Mouse (Mus musculus): ENCODE results near the gene Mkks.

The Mkks gene

DNA sequence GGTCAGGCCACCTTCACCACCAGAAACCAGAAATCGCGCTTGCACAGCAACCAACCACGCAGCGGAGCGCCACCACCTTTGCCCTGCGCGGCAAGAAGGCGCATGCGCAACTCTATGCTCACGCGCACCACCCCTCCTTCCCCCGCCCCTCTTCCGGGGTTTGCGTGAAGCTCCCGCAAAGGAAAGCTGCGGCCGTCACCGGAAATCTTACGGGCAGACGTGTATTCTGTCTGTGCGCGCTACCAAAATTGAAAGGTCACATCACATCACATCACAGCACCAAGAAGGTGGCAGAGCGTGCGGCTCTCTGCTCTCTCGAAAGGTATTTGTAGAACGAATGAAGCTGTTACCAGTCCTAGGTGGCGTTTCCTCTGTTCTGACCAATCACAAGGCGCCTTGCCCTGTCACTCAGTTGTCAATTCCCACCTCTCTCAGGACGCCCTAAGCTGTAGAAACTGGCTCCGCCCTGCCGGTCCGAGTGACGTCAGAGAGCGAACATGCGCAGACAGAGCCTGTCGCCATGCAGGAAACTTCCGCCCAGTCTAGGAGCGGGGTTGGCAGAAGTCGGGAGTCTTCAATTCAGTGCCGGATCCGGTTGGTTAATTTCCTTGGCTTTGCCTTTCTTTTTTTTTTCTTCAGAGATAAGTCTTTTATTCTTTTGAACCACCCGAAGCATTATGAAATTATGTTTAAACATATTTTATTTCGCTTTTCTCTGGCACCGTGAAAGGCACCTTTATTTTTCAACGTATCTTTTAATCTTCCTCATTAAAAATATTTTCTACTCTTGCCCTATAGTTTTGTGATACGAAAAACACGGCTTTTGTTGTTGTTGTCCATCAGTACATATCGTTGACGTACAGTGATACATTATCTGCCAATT lies at the start of gene Mkks, which contains the start of the genes Slx4ip and AL731706.1:
Mkks (minus strand) TSS at position 322 of the 883 bp plus-strand sequence.
Slx4ip (plus strand) TSS at position 151 of the 883 bp plus-strand sequence.
AL731706.1 (minus strand) TSS at position 322 of the 883 bp plus-strand sequence.
- under 1% methylated on average over 49 of the region's 49 CpGs for WGBS

DNA sequence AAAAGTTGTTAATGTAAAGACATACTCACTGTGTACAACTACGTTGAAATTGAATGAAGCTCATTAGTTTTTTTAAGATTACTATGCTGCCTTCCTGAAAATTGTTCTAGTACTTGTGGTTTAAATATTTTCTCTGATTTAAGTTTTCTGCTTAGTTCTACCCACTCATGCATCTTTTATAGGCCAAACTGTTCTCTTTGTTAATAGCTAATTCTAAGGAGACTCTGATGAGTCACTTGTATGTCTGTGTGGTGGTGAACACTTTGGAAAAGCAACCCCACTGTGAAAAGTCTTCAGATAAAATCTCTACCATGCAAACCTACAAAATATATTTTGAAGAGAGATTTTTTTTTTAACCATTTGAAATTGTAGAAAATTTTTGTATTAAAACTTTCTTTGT lies 47.1 kb upstream of the Mkks start:
- 64% methylated on average over 1 of the region's 1 CpGs for WGBS

DNA sequence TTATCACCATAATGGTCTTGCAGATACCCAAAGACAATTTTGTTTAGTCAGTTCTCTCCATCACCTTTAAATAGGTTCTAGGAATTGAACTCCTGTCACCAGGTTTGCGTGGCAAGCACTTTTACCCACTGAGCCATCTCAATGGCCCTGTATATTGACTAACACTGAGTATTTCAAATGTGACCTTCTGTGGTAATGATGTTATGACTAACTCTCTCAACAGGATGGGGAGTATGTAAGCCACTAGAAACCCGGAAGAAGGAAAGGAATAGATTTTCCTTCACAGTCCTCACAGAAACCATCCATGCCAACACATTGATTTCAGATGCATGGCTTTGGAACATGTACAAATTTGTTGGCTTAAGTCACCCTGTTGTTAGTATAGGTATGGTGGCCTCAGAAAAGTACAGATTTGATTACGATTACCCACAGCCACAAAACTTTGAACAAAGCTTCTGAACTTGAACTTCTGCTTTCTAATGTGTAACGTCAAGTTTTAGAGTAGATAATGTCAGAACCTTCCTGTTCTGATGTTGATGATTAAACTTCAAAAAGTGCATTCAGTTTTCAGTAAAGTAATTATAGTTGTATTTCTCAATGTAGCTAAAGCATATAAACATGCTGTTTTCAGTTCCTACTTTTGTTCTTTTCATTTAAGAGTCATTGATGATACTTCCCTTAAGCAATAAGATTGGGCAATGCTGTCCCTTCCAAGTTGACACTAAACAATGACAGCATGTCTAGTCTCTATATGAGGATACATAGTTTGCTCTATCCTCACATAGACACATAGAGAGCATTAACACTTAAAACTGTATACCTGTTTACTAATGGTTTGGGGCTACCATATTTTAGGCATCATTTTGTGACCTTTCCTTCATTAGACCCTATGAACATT lies 45.5 kb upstream of the Mkks start:
- 87% methylated on average over 4 of the region's 4 CpGs for WGBS

DNA sequence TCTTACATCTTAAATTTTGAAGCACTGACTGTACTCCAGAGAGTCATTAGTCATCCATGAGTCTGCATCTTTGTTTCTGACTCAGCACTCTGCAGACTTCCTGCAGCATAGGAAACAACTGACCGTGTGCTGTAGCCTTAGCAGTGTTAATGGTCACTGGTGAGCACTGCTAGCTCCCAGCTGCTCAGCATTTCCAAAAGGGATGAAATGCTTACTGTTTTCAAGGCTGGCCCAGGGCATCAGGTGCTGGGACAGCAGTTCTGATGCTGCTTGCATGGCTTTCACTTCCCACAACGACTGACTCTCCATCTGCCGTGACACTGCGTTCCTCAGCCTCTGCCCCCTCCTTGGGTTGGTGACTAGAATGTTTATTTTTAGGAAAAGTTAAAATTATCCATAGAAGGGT lies 29.8 kb upstream of the Mkks start:
- 23% methylated on average over 4 of the region's 4 CpGs for WGBS

DNA sequence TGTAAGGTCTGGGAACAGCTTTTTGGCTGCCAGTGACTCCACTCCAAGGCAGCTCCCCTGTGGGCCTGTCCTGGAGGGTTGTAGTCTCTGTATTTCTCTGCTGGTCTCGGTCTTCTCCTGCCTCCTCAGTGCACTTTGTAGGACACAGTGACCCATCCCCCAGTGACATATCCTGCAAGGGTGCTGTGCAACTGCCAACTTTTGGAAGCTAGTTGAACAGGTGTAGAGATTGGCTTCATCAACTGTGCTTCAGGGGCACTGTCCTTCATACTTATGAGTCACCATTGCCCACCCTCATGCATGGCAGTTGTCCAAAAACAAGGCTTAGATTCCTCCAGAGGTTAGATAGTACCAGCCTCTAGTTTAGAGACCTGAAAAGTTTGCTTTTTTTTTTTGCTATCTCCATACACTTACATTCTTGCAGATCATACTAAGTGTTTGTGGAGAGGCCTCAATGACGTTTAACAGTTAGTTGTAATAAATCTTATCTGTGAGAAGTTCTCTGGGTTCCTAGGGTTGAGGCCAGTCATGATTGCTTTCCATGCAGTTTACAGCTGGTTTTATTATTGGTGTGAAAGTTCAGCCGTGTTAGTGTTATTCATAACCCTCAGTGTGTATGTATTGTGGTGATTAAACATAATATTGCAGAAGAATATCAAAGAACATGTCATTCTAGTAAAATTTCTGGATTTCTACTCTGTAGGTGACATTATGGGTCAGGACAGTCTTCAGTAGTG lies 29.2 kb upstream of the Mkks start:
- WGBS, result 84% methylated on average over 3 of the region's 3 CpGs

DNA sequence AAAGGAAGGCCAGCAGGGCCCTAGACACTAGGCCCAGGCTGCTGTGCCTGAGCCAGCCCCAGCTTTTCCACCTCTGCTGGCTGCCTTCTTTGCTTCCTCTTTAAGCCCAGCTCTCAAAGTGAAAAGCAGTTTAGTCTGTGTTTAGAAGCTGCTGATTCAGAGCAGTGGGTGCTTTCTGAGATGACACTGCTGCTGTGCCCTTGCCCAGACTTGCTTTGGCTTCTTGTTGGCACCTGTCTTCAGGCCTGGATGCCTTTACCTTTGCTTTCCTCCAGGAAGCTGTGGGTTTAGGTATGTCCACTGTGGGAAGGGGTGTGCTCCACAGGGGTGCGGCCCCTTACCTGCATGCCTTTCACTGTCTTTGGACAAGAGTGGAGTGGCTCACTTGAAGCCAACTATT lies 28.2 kb upstream of the Mkks start:
- 100% methylated on average over 1 of the region's 1 CpGs for WGBS

DNA sequence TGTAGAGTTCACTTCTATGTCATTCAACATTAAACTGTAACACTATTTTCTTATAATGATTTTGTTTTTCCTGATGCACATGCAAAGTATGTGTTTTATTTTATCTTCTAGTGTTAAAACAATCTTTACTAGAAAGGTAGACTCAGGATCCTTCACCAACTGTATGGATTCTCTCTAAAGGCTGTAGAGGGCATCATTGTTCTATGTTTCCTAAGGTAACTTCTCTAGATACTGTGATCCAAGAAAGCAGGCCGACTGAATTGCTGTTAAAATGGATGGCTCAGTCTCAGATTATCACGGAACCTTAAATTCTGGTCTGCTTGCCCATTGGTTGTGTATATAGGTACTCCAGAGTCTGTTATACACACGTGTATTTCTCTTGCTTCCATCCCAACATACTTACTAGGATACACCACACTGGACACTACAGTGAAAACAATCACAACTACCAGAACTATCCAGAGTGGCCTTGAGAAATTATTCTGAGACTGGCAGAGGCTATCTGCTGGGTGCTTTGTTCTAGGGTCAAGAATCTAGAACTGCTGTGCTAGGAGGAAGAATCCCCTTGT lies 23.2 kb upstream of the Mkks start:
- 16% methylated on average over 3 of the region's 3 CpGs for WGBS

DNA sequence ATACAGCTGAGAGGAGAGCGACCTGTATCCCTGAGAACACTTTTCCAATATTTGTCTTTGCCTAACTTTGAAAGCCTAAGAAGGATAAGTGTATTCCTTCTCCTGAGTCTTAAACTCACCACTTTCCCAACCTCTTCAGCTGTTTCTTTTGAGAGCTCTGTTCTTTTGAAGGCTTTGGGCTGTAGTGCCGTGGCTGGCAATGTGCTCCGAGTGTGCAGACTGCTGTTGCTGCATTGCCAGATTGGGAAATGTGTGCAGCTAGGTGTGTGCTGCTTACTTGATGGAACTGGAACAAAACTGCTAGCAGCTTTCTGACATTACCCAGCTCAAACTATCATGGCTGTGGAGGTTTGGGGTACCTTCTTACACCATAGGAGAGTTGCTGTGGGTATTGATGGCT lies 21.8 kb upstream of the Mkks start:
- WGBS, result 78% methylated on average over 3 of the region's 3 CpGs

DNA sequence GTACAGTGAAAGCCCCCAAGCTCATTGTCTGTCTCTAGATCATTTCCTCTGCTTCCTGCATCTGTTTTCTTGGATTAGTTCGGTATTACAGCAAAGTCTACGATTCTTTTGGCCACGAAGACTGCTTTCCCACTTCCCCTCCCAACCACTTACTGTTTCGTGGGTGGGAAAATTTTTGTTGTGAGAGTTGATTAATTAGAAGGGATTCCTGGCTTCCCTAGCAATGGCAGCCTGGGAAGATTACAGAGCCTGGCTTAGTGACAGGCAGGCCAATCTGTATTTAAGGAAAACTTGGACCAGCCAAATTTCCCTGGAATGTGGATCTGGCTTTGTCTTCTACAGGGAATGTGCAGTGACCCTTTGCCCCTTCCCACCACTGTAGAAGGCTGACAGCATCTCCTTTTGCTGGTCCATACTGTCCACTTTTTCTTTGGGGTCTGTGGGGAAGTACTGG lies 20.8 kb upstream of the Mkks start:
- 55% methylated on average over 4 of the region's 4 CpGs for WGBS

DNA sequence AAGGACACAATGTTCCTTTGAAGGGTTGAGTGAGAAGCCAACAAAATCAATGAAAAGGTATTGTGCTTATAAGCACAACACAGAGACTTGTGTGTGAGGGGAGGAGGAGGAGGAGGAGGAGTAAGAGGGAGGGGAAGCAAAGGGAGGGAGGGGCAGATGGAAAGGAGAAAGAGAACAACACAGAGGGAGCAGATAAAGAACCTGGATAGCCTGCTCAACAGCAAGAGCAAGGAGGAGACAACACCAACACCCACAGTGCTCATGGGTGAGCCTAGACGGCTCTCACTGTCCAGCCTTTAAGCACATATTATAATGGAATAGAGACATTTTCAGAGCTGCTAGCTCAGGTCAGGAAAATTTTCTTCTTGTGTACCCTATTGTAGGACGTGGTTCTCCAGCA lies 18.1 kb upstream of the Mkks start:
- 86% methylated on average over 2 of the region's 2 CpGs for WGBS

DNA sequence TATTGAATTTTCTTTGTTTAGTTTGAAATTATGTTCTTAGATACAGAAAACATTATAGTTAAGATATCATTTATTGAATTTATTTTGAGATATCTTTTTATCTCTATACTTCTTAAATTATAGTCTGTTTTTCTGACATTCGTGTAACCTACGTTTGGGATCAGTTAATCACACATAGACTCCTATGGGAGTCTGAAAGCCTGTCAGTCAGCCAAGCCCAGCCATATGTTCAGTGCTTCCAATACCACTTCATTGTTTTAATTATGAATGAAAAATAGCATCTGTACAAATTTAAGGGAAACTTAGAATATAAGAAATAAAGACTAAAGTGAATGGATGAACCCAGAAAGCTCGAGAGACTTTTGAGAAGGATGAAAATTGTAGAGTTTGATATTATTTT lies 17.4 kb upstream of the Mkks start:
- 76% methylated on average over 3 of the region's 3 CpGs for WGBS

DNA sequence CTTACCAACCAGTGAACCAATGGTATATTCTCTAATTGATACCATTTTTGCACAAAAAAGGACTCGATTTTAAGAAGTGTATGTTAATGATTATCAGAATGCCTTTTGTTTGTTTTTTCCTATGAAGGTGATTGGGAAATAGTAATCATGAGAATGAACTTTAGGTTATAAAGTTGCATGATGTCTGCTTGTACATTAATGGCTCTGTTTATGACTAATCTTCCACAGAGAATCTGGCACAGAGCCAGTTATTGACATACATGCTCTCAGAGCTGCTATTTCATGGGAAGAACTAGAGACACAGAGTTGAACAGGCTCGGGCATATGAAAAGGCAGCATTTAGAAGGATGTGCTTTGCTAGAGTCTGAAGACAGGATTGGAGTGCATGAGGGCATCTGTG lies 4.9 kb upstream of the Mkks start:
- WGBS, result 74% methylated on average over 2 of the region's 2 CpGs

DNA sequence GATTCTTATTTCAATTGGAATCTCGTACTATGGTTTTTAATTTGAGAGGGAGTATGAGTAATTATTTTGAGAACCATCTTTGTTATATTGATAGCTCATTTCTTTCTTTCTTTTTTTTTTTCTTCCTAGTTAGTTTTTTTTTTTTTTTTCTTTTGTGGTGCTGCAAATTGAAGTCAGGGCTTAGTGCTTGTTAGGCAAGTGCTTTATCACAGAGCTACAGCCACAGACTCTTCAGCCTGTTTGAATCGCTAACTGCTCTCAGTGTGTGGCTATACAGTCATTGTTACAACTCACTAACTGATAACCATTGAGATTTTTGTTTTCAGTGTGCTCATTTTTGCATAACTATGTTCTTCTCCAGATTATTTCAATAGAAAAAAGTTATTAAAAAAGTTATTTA lies 3.3 kb upstream of the Mkks start:
- WGBS, result 73% methylated on average over 2 of the region's 2 CpGs

DNA sequence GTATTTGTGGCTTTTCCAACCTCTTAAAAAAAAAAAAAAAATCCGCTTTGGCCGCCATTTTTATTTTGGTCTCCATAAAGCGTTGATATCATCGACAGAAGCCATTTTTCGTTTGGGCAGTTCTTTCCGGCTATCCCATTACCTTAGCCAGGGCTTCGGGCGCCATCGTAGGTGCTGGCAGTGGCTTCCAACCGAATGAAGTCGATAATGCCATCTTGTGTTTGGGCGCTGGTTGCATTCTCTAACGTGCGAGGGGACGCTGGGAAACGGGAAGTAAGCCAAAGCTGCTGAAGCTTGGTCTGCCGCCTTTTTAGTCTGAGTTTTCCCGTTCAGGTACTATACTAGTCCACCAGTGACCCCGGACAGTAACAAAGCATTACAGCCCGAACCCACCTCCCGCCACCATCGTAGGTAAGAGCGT lies 772 bp upstream of the Mkks start:
- WGBS, result under 1% methylated on average over 23 of the region's 23 CpGs

DNA sequence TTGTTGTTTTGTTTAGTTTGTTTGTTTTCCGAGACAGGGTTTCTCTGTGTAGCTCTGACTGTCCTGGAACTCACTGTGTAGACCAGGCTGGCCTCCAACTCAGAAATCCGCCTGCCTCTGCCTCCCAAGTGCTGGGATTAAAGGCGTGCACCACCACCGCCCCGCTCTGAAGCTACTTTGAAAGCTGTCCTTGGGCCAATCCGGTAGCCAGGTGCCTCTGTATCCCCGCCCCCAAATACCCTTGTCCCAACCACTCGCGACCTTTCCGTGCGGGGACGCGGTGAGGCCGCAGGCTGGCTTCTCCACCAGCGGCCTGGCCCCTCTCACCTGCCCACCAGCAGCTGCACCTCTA lies 497 bp downstream of the Mkks start:
- WGBS, result 4% methylated on average over 15 of the region's 15 CpGs

DNA sequence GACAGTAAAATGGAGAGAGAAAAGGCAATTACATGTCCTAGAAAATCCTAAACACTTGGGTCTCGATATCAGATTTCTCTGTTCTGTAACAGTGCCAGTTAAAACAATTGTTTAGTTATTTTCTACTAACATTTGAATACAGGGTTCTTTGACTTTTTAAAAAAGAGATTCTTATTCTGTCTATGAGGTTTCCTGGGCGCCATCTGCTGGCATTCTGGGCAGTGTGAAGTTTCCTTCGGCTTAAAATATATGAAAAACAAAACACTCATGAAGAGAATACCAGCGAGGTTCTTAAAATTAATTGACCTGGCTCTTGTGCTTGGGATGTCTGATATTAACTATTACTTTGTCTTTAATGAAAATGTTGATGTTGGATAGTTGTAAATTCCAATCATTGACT lies 4.3 kb downstream of the Mkks start:
- WGBS, result 15% methylated on average over 4 of the region's 4 CpGs

DNA sequence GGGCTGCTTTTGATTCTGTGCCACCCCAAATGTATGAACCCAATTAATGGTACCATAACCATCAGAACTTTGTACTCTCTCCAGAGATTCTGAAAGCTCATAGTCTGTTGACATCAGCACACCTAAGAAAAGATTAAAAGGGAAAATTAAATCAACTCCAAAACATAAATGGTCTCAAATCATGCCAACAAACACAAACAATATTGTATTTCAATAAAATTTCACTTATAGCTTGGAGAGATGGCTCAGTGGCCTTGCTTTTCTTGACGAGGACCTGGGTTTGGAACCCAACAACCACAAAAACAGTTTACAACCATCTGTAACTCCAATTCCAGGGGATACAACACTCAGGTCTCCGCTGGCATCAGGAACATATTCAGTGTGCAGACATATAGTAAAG lies 5.6 kb downstream of the Mkks start, which contains the start of gene AL731706.2:
AL731706.2 (minus strand) TSS at position 101 of the 400 bp plus-strand sequence.
- 94% methylated on average over 2 of the region's 2 CpGs for WGBS

DNA sequence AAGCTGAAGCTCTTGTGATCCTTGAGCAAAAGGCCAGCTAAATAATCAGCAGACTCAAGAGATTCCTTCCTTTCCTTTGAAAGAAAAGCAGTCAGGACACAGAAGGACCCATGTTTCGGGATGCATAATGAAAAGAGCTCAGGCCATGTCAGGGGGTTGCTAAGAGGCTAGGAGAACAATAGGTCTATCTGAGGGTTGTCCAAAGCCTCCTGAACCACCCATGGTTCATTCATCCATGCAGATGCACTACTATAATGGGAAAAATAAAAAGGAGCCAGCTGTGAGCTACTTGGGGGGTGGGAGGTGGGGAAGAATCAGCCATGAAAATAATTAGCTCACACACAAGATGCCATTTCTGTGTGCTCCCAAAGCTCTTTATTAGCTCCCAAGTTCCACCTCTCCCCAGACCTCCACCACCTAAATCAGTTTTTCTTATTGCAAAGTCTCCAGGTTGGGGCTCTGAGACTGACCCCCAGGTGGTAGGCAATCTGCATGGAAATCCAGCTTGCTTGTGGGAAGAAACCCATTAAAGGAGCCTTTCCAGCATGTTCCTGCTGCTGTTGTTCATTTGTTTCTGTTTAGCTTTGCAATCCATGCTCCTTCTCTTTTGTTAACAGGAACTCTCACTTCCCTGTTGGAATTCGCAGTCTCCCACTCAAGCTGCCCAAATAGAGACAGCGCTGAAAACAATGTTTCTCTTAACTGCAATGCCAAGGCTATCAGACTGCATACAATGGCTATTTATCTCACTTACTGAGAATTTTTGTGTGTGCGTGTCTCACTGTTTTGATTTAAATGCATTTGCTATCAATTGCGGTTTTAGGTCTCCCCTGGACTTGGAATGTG lies 36.4 kb downstream of the Mkks start:
- 42% methylated on average over 5 of the region's 5 CpGs for WGBS

DNA sequence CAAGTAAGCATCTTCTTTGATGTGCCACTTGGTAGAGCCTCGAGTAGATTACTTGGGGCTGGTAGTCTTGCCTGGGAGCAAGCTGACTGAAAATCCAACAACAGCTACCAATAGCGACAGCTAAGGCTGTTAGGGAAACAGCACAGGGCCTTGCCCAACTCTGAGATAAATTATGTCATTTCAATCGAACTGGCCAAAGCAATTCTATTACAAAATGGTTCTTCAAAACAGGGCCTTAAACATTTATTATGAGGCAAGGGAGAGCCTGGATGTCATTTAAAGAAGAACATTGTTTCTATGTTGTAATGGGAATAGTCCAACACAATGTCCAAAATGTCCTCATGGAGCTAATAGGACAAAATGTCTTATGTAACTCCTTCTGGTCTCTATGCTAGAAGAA lies 40.8 kb downstream of the Mkks start:
- WGBS, result 81% methylated on average over 3 of the region's 3 CpGs

DNA sequence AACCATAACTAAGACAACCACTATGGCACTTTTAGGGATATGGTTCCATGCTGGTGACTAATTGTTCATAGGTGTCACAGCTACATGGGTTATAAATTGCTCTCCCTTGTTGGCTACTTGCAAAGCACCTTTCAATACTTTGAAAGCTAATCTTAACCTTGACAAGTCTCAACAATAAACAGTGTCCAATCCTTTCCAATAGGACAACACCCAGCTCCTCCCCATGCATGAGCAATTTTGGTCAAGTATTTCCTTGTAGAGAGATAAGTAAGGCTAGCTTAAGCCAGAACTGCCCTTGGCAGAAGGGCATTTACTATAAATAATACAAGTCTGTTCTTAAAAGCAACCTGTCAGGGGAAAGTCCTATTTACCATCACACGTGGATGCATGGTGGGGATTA lies 53.2 kb downstream of the Mkks start:
- 61% methylated on average over 1 of the region's 1 CpGs for WGBS

All from cerebral cortex, adult 2 months (tissue).